Mouse (Mus musculus) left cerebral cortex, postnatal 14 days (tissue): ENCODE measurements around the gene Ccnjl. TPM values are rescaled to one million over a fixed set of nuclear protein-coding genes. Genes with fewer than 3 reads are reported as not detected.

ENCODE experiments used
- DNase-seq, 2 experiments: peaks; one replicate each; pipeline ENCODE4 v3.0.0; 2021 to 2022; ENCODE audit warnings: low spot score in 2 of 2, mixed read lengths in 1 of 2
- intact Hi-C: fragments of 180-260 bp; cut with DNase I; formaldehyde crosslinking; loops from one replicate; pipeline ENCODE4 v1.15.1; 2025
- total RNA-seq, 2 experiments: library from RNA; stranded (reverse); gene quantifications; 2 replicates each; pipeline ENCODE4 v1.2.3; 2021

The Ccnjl gene
- total RNA-seq, 2 experiments from 2014 or later, result 5.6 to 6.2 TPM

GRCm38 (mm10) chr11:43517641-43518040 lies 10.9 kb upstream of the Ccnjl start:
- DNase-seq, result no peak
- intact Hi-C loops, result no loop called here

GRCm38 (mm10) chr11:43518086-43518485 lies 10.5 kb upstream of the Ccnjl start:
- DNase-seq, result no peak
- intact Hi-C loops, result no loop called here

- intact Hi-C loops, result no loop called here
- DNase-seq, result no peak
Observed at GRCm38 (mm10) chr11:43518821-43519220, 9.8 kb upstream of the Ccnjl start.

- DNase-seq, result no peak
- intact Hi-C loops, result no loop called here
Observed at GRCm38 (mm10) chr11:43520521-43520920, 8.1 kb upstream of the Ccnjl start.

GRCm38 (mm10) chr11:43528078-43528682 lies 404 bp upstream of the Ccnjl start:
- intact Hi-C loops, result no loop called here
- peak in 1 of 2 experiments; percentile 16 for DNase-seq

- intact Hi-C loops, result no loop called here
- no peak for DNase-seq
Observed at GRCm38 (mm10) chr11:43530043-43530442, 1.5 kb downstream of the Ccnjl start.

GRCm38 (mm10) chr11:43531619-43532018 lies 3.0 kb downstream of the Ccnjl start:
- no peak for DNase-seq

GRCm38 (mm10) chr11:43537074-43537473 lies 8.5 kb downstream of the Ccnjl start:
- no peak for DNase-seq
- intact Hi-C loops, result no loop called here

More at GRCm38 (mm10) chr11:43531619-43532018, 3.0 kb downstream of the Ccnjl start:
- intact Hi-C loops, result no loop called here

- intact Hi-C loops, result no loop called here
Observed at GRCm38 (mm10) chr11:43539863-43540262, 11.3 kb downstream of the Ccnjl start.

GRCm38 (mm10) chr11:43543711-43544466 lies 15.3 kb downstream of the Ccnjl start:
- intact Hi-C loops, result no loop called here
- DNase-seq, result no peak

More at GRCm38 (mm10) chr11:43539863-43540262, 11.3 kb downstream of the Ccnjl start:
- no peak for DNase-seq

- intact Hi-C loops, result no loop called here
- DNase-seq, result no peak
Observed at GRCm38 (mm10) chr11:43544819-43545218, 16.2 kb downstream of the Ccnjl start.

GRCm38 (mm10) chr11:43545873-43546475 lies 17.4 kb downstream of the Ccnjl start:
- intact Hi-C loops, result no loop called here
- no peak for DNase-seq

GRCm38 (mm10) chr11:43546678-43547077 lies 18.1 kb downstream of the Ccnjl start:
- intact Hi-C loops, result no loop called here
- DNase-seq, result no peak

GRCm38 (mm10) chr11:43548148-43548547 lies 19.6 kb downstream of the Ccnjl start:
- peak; percentile 55 to 66 for DNase-seq
- intact Hi-C loops, result no loop called here

- DNase-seq, result no peak
- intact Hi-C loops, result no loop called here
Observed at GRCm38 (mm10) chr11:43548657-43549435, 20.3 kb downstream of the Ccnjl start.

GRCm38 (mm10) chr11:43549701-43550100 lies 21.1 kb downstream of the Ccnjl start:
- intact Hi-C loops, result no loop called here
- DNase-seq, result no peak

- intact Hi-C loops, result no loop called here
- DNase-seq, result no peak
Observed at GRCm38 (mm10) chr11:43551756-43552155, 23.2 kb downstream of the Ccnjl start.

GRCm38 (mm10) chr11:43552675-43553074 lies 24.1 kb downstream of the Ccnjl start:
- DNase-seq, result no peak
- intact Hi-C loops, result no loop called here

GRCm38 (mm10) chr11:43556538-43556937 lies 28.0 kb downstream of the Ccnjl start:
- intact Hi-C loops, result no loop called here

More at GRCm38 (mm10) chr11:43556538-43556937, 28.0 kb downstream of the Ccnjl start:
- DNase-seq, result no peak
